Mouse (Mus musculus): ENCODE measurements around the gene Ints1.

The Ints1 gene

DNA sequence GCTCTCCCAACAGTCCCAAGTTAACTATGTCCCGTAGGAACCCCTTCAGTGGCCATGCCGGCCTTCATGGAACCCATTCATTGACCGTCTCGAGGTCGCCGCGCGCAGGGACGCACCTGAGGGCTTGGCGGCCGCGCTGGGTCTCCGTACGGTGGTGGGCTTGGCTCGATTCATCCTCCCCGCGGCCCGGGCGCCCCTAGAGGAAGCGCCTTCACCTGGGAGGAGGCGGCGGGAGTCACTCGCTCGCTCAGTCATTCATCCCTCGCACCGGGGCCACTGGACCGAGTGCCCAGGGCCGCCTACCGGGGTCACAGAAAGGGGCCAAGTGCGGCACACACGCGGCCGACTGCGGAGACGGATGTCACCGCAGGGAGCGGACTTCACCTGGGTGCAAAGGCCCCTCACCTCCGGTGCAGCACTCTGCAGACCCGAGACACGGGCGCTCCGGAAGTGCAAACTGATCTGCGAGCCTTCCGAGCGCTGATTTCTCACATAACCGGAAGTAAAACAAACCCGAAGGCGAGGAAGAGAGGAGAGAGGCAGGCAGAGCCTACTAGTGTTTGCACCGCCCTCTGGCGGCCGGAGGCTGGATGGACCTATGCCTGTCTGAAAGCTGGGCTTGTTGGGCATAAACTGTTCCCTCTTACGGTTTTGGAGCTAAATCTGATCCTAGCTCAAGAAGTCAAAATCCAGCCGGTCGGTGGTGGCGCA lies at the start of gene Ints1:
Gene Ints1, minus strand, starts transcription at position 459 of the 711 bp plus-strand sequence.
- peak; percentile 99 for DNase-seq (ENCODE audit: low spot score)

DNA sequence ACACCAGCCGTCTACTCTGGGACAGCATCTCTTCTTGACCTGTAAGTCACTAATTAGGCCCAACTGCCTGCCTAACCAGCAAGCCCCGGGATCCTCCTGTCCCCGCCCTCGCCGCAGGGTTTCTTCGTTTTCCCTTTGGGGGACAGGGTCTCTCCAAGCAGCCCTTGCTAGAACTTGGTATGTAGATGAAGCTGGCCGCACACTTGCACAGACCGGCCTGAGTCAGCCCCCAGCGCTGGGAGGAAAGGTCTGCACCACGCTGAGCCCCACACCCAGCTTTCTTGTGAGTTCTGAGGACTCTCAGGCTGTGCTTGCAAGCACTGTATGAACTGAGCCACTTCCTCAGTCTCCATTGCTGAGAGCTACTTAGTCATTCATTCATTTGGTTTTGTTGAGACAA lies 49.1 kb upstream of the Ints1 start:
- DNase-seq (ENCODE audit: low spot score), result no peak

DNA sequence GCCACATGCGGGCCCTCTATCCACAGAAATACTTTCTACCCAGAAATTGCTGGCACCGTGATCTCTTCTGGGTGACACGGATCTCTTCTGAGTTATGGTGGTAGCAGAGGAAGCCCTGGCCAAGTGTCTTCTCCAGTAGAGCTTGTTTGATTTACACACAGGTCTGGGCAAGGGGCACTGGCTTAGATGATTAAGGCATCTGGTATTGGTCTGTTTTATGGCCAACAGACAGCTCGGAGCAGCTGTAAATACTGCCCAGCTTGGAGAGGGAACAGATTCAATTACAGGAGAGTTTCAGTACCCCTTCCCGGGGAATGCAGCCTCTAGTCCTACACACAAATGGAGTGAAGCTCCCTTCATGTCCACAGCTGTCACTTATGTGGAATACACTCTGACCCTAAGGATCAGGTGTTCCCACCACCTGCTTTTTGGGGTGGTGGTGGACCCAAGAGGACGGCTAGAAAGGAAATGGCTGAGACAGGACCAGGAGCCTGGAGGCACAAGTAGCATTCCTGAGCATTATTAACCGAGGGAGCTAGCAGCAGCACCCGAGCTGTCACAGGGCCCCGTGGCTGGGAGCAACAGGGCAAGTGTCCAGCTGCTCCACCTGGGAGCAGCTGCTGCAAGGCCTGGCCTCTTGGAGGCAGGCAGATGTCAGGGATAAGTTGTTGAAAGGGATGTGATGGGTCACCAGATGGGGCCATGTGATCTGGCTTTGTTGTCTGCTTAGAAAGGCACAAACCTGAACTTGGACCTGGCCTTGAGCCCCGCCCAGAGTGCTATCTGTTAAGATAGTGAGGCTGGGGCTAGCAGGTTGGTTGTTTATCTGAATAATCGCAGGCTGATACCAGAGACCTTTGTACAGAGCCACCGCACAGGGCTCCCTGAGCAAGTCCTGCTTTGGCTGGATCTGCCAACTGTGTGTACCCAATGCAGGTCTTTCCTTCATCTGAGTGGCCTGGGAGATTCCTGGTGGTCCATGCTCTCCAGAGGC lies 46.3 kb upstream of the Ints1 start:
- DNase-seq (ENCODE audit: low spot score), result no peak

DNA sequence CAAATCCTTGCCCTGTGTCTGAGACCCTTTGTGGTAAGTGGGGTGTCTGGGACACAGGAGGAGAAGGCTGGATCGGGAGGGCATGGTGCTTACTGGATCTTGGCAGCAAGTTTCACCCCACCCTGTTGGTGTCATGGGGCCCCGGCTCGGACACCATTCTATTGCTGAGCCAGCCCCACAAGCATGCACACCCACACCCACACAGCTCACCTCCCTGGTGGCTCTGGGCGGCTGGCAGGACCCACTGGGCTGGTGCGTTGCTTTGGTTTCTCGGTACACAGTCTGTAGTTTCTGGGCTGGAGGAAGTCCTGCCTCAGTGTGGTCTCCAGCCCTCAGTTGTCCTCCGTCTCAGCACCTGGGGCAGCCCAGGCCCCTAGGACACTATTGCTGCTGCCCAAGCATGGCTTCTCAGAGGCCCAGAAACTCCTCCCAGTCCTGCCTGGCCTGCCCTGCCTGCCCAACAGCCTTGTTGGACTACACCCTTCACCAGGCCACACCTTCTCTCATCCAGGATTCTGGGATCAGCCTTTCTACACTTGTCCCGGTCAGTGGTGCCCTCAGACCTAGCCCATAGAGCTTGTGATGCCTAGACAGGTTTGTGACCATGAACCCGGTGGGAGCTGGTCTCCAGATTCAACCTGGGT lies 44.2 kb upstream of the Ints1 start, which contains the start of gene Tmem184a:
Gene Tmem184a, minus strand, starts transcription at position 380 of the 644 bp plus-strand sequence.
- DNase-seq (ENCODE audit: low spot score), result no peak

DNA sequence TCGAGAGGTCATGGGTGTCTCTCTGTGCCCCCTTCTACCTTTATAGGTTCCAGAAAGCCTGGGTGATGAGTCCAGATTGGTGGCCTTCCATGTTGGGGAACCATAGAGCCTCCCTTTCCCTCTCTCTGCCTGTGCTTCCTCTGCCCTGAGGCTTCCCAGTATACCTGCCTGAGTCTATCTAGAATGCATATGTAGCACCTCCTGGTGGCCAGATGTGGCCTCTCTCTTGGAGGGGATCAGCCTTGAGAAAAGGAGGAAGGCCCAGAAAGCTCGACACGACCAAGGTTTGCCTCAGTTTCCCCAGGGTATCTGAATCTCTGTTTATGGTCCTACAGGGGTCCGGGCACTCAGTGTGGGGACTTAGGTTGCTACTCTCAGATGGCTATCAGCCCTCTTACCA lies 43.3 kb upstream of the Ints1 start:
- peak; percentile 57 for DNase-seq (ENCODE audit: low spot score)

DNA sequence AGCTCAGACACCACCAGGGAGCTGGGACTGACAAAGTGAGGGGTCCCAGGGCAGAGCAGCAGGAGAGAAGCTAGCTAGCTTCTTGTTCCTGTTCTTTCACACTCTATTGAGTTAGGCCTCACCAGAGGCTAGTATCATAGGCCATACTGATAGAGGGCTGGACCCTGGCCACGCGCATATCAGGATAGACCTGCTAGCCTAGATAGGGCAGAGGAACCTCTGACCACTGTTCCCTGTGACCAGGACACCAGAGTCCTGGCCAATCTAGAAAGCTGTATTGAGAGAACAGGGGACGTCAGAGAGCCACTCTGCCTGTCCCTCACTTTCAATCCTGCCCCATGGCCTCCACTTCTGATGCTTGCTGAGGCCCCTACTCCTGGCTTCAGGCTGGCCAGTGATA lies 42.6 kb upstream of the Ints1 start:
- no peak for DNase-seq (ENCODE audit: low spot score)

DNA sequence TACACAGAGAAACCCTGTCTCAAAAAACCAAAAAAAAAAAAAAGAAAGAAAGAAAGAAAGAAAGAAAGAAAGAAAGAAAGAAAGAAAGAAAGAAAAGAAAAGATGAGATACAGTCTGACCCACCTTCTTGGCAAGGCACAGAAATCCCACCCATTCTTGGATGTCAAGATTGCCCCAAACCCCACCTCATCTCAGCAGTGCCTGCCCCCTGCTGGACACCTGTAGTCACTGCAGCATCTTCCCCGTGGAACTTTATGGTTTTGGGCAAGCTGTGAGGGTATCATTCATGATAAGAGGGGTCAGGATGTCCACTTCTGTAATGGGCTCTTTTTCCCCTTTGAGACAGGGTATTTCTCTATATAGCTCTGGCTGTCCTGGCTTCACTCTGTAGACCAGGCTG lies 41.8 kb upstream of the Ints1 start:
- DNase-seq (ENCODE audit: low spot score), result peak; percentile 41

DNA sequence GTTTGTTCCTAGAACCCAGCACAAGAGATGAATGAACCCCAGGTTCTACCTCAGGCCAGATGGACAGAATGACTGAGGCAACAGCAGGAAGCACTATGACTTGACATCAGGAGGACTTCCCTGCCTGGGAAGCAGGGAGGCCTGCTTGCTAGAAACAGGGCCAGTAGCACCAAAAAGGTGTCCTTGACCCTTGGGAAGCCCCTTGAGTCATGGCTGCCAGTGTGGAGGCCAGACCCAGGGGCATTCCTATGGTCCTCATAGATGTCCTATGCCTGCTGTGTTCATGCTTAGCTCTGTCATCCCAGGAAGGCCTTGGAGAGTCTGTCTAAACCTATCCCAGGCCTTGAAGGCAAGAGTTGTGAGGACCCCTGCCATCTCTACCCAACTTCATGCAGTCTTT lies 41.0 kb upstream of the Ints1 start:
- DNase-seq (ENCODE audit: low spot score), result no peak

DNA sequence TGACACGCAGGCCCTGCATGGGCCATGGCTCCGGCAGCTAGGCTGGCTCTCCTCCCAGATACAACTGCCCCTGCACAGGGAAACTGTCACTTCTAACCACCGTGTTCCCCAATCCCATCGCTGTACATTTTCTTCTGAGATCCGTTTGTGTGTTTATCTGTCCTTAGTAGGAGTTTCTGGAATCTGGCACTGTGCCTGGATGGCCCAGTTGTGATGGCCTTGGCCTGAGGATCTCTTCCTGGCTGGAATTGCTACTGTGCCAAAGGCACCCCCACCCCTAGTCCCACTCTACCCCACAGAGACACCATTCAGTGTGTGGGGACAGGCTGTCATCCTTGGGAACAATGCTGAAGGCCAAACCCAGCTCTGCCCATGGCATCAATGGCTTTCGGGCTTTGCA lies 40.5 kb upstream of the Ints1 start:
- DNase-seq (ENCODE audit: low spot score), result no peak

DNA sequence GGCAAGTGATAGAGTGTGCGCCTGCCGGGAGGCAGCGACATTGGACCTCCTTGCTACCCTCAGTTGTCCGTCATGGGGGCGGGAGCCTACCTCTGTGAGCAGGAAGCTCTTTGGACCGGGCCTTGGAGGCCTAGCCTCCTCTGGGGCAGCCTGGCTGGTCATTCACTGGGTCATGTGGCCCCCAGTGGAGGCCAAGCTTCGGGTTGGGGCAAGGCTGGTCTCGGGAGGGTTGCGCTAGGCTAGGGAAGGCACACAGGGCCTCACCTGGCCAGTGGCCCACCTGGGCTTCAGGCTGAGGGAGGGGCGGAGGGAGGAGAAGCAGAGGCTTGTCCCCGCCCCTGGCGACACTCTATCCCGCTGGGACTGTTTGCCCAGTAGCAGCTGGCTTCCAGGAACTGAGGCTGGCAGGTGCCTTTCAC lies 38.5 kb upstream of the Ints1 start:
- no peak for DNase-seq (ENCODE audit: low spot score)

DNA sequence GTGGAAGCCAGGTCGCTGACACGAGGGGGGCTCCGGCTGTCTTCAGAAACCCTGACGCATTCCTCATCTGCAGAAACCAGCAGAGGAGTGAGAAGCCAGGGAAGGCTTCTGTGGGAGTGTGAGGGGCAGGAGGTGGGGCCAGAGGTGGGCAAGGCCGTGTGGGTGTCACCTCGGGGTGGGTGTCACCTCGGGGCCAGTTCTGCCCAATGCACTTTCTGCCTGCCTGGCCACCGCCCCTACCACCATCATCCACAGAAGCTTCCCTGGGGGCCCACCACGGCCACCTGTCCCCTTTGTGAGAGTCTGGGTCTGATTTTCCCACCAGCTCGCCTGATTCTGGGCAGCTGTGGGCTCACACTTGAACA lies 37.6 kb upstream of the Ints1 start:
- DNase-seq (ENCODE audit: low spot score), result no peak

DNA sequence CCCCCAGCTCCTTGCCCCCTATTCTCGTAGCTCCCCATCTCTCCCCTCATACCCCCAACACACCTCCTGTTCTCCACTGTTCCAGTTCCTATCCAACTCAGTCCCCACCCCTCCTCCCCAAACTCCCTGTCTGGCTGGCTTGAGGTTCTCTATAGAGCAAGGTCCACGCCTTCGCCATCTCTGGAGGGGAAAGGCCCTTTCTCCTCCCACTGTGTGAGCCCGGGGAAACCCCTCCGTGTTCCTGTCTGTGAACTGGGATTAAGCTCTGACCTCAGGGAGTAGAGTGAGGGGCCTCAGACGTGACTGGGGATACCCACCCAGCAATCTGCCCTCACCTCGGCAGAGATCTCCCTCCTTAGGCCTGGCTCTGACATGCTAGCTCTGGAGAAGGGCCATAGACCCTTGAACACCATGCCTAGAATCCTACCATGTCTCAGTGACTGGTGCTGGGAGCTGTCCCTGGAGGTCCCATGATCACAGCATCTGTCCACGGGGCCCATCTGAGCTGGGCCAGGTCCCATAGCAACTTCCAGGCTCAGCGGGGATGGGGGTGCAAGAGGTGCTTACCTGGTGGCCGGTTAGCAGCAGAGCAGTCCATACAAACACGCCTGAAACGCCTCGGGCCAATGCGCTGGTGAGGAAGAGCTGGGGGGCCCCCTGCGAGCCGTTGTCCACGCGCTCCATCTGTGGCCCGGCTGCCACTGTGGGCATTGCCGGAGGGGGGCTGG lies 37.1 kb upstream of the Ints1 start:
- no peak for DNase-seq (ENCODE audit: low spot score)

DNA sequence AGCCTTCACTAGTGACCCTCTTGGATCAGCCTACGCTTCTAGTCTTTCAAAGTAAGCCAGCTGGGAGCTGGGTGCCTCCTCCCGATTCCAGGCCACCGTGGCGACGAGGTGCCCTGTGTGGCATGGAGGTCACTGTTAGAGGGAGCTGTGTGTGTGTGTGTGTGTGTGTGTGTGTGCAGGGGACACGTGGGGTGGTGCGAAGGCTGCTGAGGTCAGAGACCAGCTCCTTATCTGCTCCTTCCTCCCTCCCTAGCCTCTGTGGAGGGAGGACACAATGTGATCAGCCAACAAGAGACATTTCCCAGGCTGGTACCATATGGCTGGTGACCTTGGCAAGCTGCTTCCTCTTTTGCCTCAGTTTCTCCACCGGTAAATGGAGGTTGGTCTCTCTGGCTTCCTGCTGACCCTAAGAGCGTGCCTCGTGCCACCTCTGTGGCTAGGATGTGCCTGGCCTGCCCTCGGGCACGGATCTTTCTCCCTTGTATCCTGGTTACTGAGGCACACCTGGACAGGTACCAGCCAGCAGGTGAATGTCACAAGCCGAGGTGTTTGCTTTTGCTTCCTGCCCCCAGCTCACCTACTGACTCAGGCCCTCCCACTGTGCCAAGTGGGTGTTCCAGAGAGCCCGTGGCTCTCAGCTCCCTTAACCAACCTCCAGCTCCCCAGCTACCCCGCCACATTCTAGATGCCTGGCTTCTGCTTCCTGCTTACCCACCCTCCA lies 36.4 kb upstream of the Ints1 start:
- no peak for DNase-seq (ENCODE audit: low spot score)

DNA sequence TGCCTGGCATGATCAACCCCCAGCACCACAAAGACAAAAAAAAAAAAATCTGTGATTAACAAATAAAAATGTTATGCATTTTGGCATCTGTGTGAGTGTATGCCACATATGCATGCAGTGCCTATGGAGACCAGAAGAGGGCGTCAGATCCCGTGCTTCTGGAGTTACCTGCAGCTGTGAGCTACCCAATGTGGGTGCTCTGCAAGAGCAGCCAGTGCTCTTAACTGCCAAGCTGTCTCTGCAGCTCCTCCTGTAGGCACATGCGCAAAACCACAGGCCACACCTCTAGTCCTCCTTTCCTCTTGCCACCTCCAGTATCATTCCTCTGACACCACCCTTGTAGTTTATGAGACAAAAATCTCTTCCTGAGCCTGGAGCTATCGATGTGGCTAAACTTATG lies 33.9 kb upstream of the Ints1 start:
- no peak for DNase-seq (ENCODE audit: low spot score)

DNA sequence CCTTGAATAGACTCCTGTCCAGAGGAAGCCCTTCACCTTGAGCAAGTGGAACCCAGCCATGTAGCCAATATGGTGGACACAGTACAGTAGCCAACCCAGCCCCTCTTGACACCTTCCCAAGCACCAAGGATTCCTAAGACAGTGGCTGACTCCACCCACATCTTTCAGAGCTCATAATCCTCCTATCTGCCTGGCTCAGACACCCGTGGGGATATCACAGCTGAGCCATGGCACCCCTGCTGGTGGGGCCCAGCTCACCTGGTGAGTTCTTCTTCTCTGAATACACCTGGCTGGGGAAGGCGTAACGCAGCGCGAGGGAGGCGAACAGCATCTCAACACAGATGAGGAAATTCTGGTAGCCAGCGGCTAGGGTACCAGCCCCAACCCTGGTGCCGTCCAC lies 30.4 kb upstream of the Ints1 start:
- no peak for DNase-seq (ENCODE audit: low spot score)

DNA sequence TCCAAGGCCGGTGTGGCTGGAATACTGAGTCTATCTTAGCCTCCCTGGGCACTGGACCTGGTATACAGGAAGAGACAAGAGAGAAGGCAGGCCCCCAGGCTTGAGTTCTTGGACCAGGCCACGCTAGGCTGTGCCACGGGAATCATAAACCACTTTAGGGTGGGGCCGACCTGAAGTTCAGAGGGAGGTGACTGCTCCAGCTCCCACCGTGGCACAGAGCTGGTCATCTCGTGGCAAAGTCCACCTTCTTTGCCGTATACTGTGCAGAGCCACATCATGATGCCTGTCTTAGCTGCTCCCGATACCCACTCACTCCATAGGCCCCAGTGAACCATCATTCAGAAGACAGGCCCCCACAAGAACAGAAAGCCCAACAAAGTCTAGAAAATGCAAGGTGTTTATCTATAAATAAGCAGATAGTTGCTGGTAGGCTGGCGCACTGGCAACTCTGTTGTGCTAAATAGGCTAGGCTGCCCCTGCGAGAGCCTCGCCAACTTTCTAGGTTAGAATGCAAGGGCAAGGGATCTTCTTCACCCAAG lies 29.2 kb upstream of the Ints1 start:
- DNase-seq (ENCODE audit: low spot score), result no peak

DNA sequence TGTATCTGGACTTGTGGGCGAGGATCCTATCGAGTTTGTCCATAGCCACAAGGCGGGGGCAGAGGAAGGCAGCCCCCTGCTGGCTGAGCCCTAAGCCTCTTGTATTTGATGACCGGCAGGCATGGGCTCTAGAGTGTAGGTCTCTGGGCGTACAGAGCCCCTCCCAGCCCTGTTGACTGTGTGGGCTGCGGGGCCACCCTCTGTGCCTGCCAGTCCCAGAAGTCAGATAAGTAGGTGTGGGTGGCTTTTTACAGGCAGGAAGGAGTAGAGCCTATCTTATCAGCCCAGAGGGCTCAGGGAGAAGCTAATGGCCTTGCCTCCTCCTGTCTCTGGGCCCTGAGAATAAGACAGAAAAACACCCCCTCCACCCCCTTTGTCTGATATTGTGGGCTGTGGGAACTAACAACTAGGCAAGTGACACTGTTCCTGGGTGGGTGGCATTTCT lies 28.7 kb upstream of the Ints1 start:
- DNase-seq (ENCODE audit: low spot score), result no peak

DNA sequence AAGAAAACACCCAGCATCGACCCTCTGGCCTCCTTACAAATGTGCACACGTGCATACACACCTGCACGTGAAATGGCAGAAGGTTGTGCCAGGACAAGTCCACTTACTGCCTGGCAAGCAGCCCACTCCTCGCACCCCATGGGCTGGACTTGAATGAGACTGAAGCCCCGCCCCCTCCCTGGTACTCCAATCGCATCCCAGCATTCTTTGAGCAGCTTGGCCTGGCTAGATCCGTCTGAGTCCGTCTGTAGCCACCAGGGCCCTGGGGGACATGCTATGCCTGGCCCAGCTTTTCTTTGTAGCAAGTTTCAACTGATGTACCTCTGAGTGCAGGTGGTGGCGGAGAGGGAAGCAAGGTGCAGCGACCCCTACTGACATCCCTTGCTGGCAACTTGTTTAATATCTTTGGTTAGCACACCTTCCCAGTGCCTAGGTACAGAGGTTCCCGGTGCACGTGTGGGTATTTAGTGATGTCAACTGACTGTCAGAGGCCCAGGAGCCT lies 28.2 kb upstream of the Ints1 start:
- DNase-seq (ENCODE audit: low spot score), result peak; percentile 79

DNA sequence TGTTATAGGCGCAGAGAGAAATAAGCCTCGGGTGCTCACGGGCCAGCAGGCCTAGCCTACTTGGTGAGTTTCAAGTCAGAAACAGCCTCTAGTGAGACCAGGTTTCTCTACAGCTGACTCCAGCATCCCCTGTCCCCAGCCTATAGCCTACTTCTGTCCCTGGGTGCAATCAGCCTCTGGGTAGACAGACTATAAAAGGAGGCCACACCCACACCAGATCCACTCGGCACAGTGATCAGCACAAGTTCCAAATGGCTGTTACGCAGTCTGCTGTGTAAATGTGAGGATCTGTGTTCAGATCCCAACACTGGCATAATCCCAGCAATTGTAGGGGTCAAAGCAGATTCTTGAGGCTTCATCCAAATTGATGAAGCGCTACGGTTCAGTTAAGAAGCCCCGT lies 27.7 kb upstream of the Ints1 start:
- DNase-seq (ENCODE audit: low spot score), result no peak

DNA sequence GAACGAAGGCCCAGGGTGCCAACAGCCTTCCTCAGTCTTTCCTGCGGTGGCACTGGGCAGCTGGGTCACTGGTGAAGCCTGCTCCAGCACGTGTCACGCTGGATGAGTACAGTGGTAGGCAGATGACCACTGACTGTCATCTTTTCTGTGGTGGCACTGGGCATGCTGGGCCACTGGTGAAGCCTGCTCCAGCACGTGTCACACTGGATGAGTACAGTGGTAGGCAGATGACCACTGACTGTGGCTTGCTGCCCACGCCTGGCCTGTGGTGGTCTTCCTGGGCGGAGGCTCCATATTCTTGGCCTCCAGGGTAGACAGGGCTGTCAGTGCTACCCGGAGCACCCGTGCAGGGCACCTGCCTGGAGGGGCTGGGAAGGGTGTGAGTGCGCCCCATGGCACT lies 26.4 kb upstream of the Ints1 start:
- no peak for DNase-seq (ENCODE audit: low spot score)

DNA sequence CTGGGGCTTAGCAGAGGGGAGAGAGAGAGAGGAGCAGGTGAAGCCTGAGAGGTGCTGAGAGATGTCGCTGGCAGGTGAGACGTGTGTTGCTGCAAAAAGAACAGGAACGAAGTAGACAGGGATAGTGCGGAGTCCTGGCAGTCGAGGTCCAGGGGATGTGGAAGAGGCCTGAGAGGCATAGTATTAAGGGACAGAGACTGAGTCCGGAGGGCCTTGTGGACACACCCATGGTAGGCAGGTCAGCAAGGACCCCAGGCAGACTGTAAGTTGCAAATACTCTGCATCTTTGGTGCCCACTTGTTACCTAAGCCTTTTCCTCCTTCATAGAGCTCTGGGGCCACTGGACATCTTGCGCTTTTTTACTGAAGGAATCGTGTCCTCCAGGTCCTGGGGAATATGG lies 25.8 kb upstream of the Ints1 start:
- DNase-seq (ENCODE audit: low spot score), result no peak

Measured in retina, embryonic 14.5 days (tissue).